Mouse (Mus musculus): ENCODE results near the gene Wdr19. TPM values are rescaled to one million over a fixed set of nuclear protein-coding genes. Genes with fewer than 3 reads are reported as not detected.

Gene Wdr19
- polyA plus RNA-seq, 1 experiment: 13.8 TPM

DNA sequence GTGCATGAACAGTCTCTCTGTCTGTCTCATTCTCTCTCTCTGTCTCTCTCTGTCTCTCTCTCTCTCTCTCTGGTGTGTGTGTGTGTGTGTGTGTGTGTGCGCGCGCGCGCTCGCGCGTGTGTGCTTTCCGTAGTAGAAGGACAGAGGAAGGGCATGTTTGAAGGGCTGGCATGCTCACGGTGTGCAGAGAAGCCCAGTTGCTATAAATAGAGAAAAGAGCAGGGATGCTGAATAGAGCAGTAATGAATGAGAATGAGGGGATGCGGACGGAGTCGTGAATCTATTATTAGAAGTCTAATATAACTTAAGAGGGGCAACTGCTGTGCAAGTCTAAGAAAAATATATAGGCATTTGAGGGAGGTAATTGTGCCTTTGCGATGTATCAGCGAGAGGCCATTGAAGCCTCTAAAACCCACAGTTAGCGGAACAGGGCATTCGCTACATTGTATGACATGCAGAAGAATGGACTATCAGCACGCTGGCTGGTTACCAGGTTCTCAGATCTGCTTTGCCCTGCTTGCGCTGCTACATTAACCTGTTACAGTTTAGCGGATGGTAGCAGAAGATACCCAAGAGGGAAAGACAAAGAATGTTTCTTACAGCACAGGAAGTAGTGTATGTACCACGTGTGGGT lies 18.2 kb upstream of the Wdr19 start:
- Histone ChIP-seq H3K9me3 (replicated peaks; ENCODE audit: control insufficient read depth, insufficient read depth, low read length, poor library complexity, severe bottlenecking) (no peaks in the 10 kb centered on the region), H3K27ac (ENCODE audit: insufficient read depth, low read length) (no peak overlapping the region), H3K36me3 (ENCODE audit: control insufficient read depth, insufficient read depth, low read length, poor library complexity, severe bottlenecking) (no peaks in the 10 kb centered on the region), H3K4me3 (ENCODE audit: low read depth, low read length) (no peak overlapping the region), H3K4me1 (ENCODE audit: control insufficient read depth, insufficient read depth, low read length) (no peaks in the 10 kb centered on the region), H3K27me3 (ENCODE audit: control insufficient read depth, insufficient read depth, low read length, poor library complexity, severe bottlenecking) (no peaks in the 10 kb centered on the region), H3K9ac (ENCODE audit: low read depth, poor library complexity, severe bottlenecking) (no peak overlapping the region)
- TF ChIP-seq CTCF (IDR thresholded peaks at IDR 0.05; ENCODE audit: low read depth, low read length) (no peak), EP300 (IDR thresholded peaks at IDR 0.05; ENCODE audit: insufficient read depth, low read depth, low read length) (no peak), POLR2A (IDR thresholded peaks at IDR 0.05; ENCODE audit: insufficient read depth, low read length) (no peak)

DNA sequence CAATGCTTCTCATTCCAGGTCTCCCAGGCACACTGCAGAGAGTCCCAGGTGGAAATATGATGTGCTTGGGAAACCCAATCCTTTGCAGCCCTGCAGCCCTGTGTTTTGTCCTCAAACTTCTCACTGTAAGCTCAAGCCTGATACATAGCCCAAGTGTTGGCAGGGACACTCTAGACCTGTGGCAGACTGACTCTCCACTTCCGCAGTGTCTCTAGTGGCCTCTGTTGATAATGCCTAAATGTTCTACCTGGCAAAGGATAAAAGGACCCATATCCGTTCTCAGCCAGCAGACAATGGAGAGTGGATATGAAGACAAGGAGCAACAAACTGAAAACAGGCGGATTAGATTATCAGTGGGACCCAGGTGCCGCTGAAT lies 17.7 kb upstream of the Wdr19 start:
- no peaks in the 10 kb centered on the region for H3K36me3 ChIP-seq (ENCODE audit: control insufficient read depth, insufficient read depth, low read length, poor library complexity, severe bottlenecking)
- no peaks in the 10 kb centered on the region for H3K9me3 ChIP-seq (replicated peaks; ENCODE audit: control insufficient read depth, insufficient read depth, low read length, poor library complexity, severe bottlenecking)
- no peak overlapping the region for H3K9ac ChIP-seq (ENCODE audit: low read depth, poor library complexity, severe bottlenecking)
- no peak overlapping the region for H3K4me3 ChIP-seq (ENCODE audit: low read depth, low read length)
- no peak overlapping the region for H3K27ac ChIP-seq (ENCODE audit: insufficient read depth, low read length)
- TF ChIP-seq POLR2A (IDR thresholded peaks at IDR 0.05; ENCODE audit: insufficient read depth, low read length): no peak
- TF ChIP-seq EP300 (IDR thresholded peaks at IDR 0.05; ENCODE audit: insufficient read depth, low read depth, low read length): no peak
- no peak for TF ChIP-seq CTCF (IDR thresholded peaks at IDR 0.05; ENCODE audit: low read depth, low read length)
- no peaks in the 10 kb centered on the region for H3K4me1 ChIP-seq (ENCODE audit: control insufficient read depth, insufficient read depth, low read length)
- H3K27me3 ChIP-seq (ENCODE audit: control insufficient read depth, insufficient read depth, low read length, poor library complexity, severe bottlenecking): no peaks in the 10 kb centered on the region

DNA sequence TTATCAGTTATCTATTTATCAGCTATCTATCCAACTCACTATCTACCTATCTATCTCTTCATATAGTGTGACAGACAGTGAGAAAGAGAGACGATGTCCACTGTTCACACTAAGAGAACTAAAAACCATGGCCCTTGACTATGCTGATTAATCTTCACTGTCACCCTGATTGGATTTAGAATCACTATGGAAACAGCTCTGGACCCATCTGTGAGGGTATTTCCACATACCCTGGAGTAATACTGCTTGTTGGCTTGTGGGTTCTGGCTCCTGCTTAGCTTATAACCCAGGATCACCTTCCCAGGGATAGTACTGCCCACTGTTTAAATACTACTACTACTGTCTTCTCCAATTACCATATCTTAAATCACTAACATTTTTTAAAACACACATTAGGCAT lies 17.2 kb upstream of the Wdr19 start:
- Histone ChIP-seq H3K9ac (ENCODE audit: low read depth, poor library complexity, severe bottlenecking) (no peak overlapping the region), H3K27me3 (ENCODE audit: control insufficient read depth, insufficient read depth, low read length, poor library complexity, severe bottlenecking) (no peaks in the 10 kb centered on the region), H3K27ac (ENCODE audit: insufficient read depth, low read length) (no peak overlapping the region), H3K9me3 (replicated peaks; ENCODE audit: control insufficient read depth, insufficient read depth, low read length, poor library complexity, severe bottlenecking) (no peaks in the 10 kb centered on the region), H3K36me3 (ENCODE audit: control insufficient read depth, insufficient read depth, low read length, poor library complexity, severe bottlenecking) (no peaks in the 10 kb centered on the region), H3K4me3 (ENCODE audit: low read depth, low read length) (no peak overlapping the region), H3K4me1 (ENCODE audit: control insufficient read depth, insufficient read depth, low read length) (no peaks in the 10 kb centered on the region)
- TF ChIP-seq EP300 (IDR thresholded peaks at IDR 0.05; ENCODE audit: insufficient read depth, low read depth, low read length) (no peak), CTCF (IDR thresholded peaks at IDR 0.05; ENCODE audit: low read depth, low read length) (no peak), POLR2A (IDR thresholded peaks at IDR 0.05; ENCODE audit: insufficient read depth, low read length) (no peak)

DNA sequence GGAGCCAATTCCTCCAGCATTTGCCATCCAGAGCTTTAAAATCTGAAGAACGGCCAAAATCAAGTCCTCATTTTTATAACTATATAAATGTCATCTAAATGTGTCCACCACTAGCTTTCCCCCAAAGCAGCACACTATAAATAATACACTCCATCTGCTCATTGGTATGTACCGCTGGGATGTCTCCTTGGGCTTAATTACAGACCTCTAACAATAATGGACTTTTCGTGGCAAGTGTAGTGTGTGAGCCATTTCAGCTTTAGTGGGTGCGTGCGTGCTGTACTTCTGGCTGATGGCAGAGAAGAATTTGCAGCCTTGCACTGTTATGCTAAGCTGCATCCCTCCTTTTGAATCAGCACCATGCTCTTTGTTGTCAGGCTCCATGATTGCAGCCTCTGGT lies 7.9 kb upstream of the Wdr19 start:
- TF ChIP-seq CTCF (IDR thresholded peaks at IDR 0.05; ENCODE audit: low read depth, low read length): no peak
- no peak for TF ChIP-seq POLR2A (IDR thresholded peaks at IDR 0.05; ENCODE audit: insufficient read depth, low read length)
- no peak for TF ChIP-seq EP300 (IDR thresholded peaks at IDR 0.05; ENCODE audit: insufficient read depth, low read depth, low read length)
- no peaks in the 10 kb centered on the region; the same call in 1 of the 2 replicates for H3K9me3 ChIP-seq (replicated peaks; ENCODE audit: control insufficient read depth, insufficient read depth, low read length, poor library complexity, severe bottlenecking)
- H3K4me1 ChIP-seq (ENCODE audit: control insufficient read depth, insufficient read depth, low read length): no peaks in the 10 kb centered on the region
- no peaks in the 10 kb centered on the region for H3K36me3 ChIP-seq (ENCODE audit: control insufficient read depth, insufficient read depth, low read length, poor library complexity, severe bottlenecking)
- H3K9ac ChIP-seq (ENCODE audit: low read depth, poor library complexity, severe bottlenecking): no peak overlapping the region
- H3K27me3 ChIP-seq (ENCODE audit: control insufficient read depth, insufficient read depth, low read length, poor library complexity, severe bottlenecking): no peaks in the 10 kb centered on the region; the same call in 1 of the 2 replicates
- no peak overlapping the region for H3K27ac ChIP-seq (ENCODE audit: insufficient read depth, low read length)
- H3K4me3 ChIP-seq (ENCODE audit: low read depth, low read length): no peak overlapping the region

DNA sequence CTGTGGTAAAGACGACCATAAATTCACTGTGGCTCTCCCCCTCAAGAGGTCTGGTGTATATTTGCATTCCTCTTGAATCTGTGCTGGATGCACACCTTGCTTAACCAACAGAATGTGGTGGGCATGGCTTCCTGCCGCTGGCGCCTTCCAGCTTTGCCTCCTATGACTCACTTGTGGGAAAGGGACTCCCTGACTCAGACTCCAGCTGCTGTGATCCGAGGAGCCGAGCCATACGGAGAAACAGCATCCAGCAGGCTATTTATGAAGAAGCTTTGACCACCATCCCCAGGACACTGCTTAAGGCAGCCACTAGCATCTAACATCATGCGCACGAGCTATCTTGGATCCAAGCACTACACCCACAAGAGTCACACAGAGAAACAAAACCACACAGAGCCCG lies 5.1 kb upstream of the Wdr19 start:
- H3K36me3 ChIP-seq (ENCODE audit: control insufficient read depth, insufficient read depth, low read length, poor library complexity, severe bottlenecking): no peaks in the 10 kb centered on the region
- no peak overlapping the region for H3K4me3 ChIP-seq (ENCODE audit: low read depth, low read length)
- TF ChIP-seq POLR2A (IDR thresholded peaks at IDR 0.05; ENCODE audit: insufficient read depth, low read length): no peak
- TF ChIP-seq CTCF (IDR thresholded peaks at IDR 0.05; ENCODE audit: low read depth, low read length): no peak
- no peak for TF ChIP-seq EP300 (IDR thresholded peaks at IDR 0.05; ENCODE audit: insufficient read depth, low read depth, low read length)
- no peak overlapping the region for H3K9ac ChIP-seq (ENCODE audit: low read depth, poor library complexity, severe bottlenecking)
- no peaks in the 10 kb centered on the region for H3K4me1 ChIP-seq (ENCODE audit: control insufficient read depth, insufficient read depth, low read length)
- no peaks in the 10 kb centered on the region; the same call in 1 of the 2 replicates for H3K9me3 ChIP-seq (replicated peaks; ENCODE audit: control insufficient read depth, insufficient read depth, low read length, poor library complexity, severe bottlenecking)
- H3K27ac ChIP-seq (ENCODE audit: insufficient read depth, low read length): no peak overlapping the region
- no peaks in the 10 kb centered on the region for H3K27me3 ChIP-seq (ENCODE audit: control insufficient read depth, insufficient read depth, low read length, poor library complexity, severe bottlenecking)

DNA sequence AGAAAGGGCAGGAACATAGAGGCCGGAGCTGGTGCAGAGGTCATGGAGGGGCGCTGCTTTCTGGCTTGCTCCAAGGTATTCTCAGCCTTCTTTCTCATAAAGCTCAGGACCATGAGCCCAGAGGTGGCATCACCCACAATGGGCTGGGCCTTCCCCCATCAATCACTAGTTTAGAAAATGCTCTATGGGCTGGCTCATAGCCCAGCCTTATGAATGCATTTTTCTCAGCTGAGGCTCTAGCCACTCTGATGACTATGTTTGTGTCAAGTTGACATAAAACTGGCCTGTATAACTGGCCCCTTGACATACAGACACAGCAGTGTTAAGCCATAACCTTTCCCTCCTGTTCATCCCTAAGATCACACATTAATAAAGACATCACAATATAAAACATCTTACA lies 5.2 kb downstream of the Wdr19 start:
- no peak for TF ChIP-seq CTCF (IDR thresholded peaks at IDR 0.05; ENCODE audit: low read depth, low read length)
- no peak for TF ChIP-seq EP300 (IDR thresholded peaks at IDR 0.05; ENCODE audit: insufficient read depth, low read depth, low read length)
- no peak for TF ChIP-seq POLR2A (IDR thresholded peaks at IDR 0.05; ENCODE audit: insufficient read depth, low read length)
- Histone ChIP-seq H3K4me1 (ENCODE audit: control insufficient read depth, insufficient read depth, low read length) (no peaks in the 10 kb centered on the region), H3K27ac (ENCODE audit: insufficient read depth, low read length) (no peak overlapping the region), H3K4me3 (ENCODE audit: low read depth, low read length) (no peak overlapping the region), H3K9me3 (replicated peaks; ENCODE audit: control insufficient read depth, insufficient read depth, low read length, poor library complexity, severe bottlenecking) (no peaks in the 10 kb centered on the region), H3K36me3 (ENCODE audit: control insufficient read depth, insufficient read depth, low read length, poor library complexity, severe bottlenecking) (no peaks in the 10 kb centered on the region), H3K27me3 (ENCODE audit: control insufficient read depth, insufficient read depth, low read length, poor library complexity, severe bottlenecking) (no peaks in the 10 kb centered on the region), H3K9ac (ENCODE audit: low read depth, poor library complexity, severe bottlenecking) (no peak overlapping the region)

All from ES-Bruce4 (cell line).